Mouse (Mus musculus): ENCODE data around the gene Syn3.

Syn3 gene

GRCm38 (mm10) chr10:86369346-86369745 lies 129.3 kb downstream of the Syn3 start:
- DNase-seq (ENCODE audit: low read depth, low spot score), result no peak

GRCm38 (mm10) chr10:86368811-86369210 lies 129.9 kb downstream of the Syn3 start:
- DNase-seq (ENCODE audit: low read depth, low spot score), result no peak

GRCm38 (mm10) chr10:86367346-86367745 lies 131.3 kb downstream of the Syn3 start:
- no peak for DNase-seq (ENCODE audit: low read depth, low spot score)

- no peak for DNase-seq (ENCODE audit: low read depth, low spot score)
Measured at GRCm38 (mm10) chr10:86365632-86366092, 133.0 kb downstream of the Syn3 start.

- DNase-seq (ENCODE audit: low read depth, low spot score), result no peak
Measured at GRCm38 (mm10) chr10:86363669-86364309, 134.9 kb downstream of the Syn3 start.

- no peak for DNase-seq (ENCODE audit: low read depth, low spot score)
Measured at GRCm38 (mm10) chr10:86359699-86360098, 139.0 kb downstream of the Syn3 start.

- DNase-seq (ENCODE audit: low read depth, low spot score), result no peak
Measured at GRCm38 (mm10) chr10:86359208-86359607, 139.5 kb downstream of the Syn3 start.

GRCm38 (mm10) chr10:86358307-86358975 lies 140.3 kb downstream of the Syn3 start:
- DNase-seq (ENCODE audit: low read depth, low spot score), result no peak

GRCm38 (mm10) chr10:86356819-86357563 lies 141.7 kb downstream of the Syn3 start:
- no peak for DNase-seq (ENCODE audit: low read depth, low spot score)

GRCm38 (mm10) chr10:86352521-86352920 lies 146.2 kb downstream of the Syn3 start:
- DNase-seq (ENCODE audit: low read depth, low spot score), result no peak

- no peak for DNase-seq (ENCODE audit: low read depth, low spot score)
Measured at GRCm38 (mm10) chr10:86351287-86351686, 147.4 kb downstream of the Syn3 start.

- no peak for DNase-seq (ENCODE audit: low read depth, low spot score)
Measured at GRCm38 (mm10) chr10:86346235-86346840, 152.4 kb downstream of the Syn3 start.

GRCm38 (mm10) chr10:86345645-86346044 lies 153.1 kb downstream of the Syn3 start:
- DNase-seq (ENCODE audit: low read depth, low spot score), result no peak

- no peak for DNase-seq (ENCODE audit: low read depth, low spot score)
Measured at GRCm38 (mm10) chr10:86344654-86345053, 154.0 kb downstream of the Syn3 start.

- no peak for DNase-seq (ENCODE audit: low read depth, low spot score)
Measured at GRCm38 (mm10) chr10:86343931-86344330, 154.8 kb downstream of the Syn3 start.

GRCm38 (mm10) chr10:86343362-86343761 lies 155.3 kb downstream of the Syn3 start:
- no peak for DNase-seq (ENCODE audit: low read depth, low spot score)

GRCm38 (mm10) chr10:86342713-86343112 lies 156.0 kb downstream of the Syn3 start:
- DNase-seq (ENCODE audit: low read depth, low spot score), result no peak

- no peak for DNase-seq (ENCODE audit: low read depth, low spot score)
Measured at GRCm38 (mm10) chr10:86342151-86342550, 156.5 kb downstream of the Syn3 start.

- DNase-seq (ENCODE audit: low read depth, low spot score), result no peak
Measured at GRCm38 (mm10) chr10:86341589-86341988, 157.1 kb downstream of the Syn3 start.

- no peak for DNase-seq (ENCODE audit: low read depth, low spot score)
Measured at GRCm38 (mm10) chr10:86340991-86341527, 157.6 kb downstream of the Syn3 start.

- no peak for DNase-seq (ENCODE audit: low read depth, low spot score)
Measured at GRCm38 (mm10) chr10:86340421-86340820, 158.3 kb downstream of the Syn3 start.

Measured in retina, adult 2 months (tissue).